Mouse (Mus musculus) Patski (cell line): Measurements from ENCODE around the gene Macrod2. TPM values are rescaled to one million over a fixed set of nuclear protein-coding genes. Genes with fewer than 3 reads are reported as not detected.

Source experiments
- ATAC-seq: fragments of 100-300 bp; one replicate; pipeline ENCODE4 v1.8.0; 2021
- CTCF ChIA-PET: fragments of 350-600 bp; sonication (Branson Sonifier 250); formaldehyde crosslinking; loops from one replicate; lab custom pipeline; 2022; ENCODE audit warnings: inconsistent platforms; lab: Charles Lee
- POLR2A ChIA-PET: fragments of 350-600 bp; sonication (Branson Sonifier 250); formaldehyde crosslinking; loops from one replicate; lab custom pipeline; 2022; ENCODE audit warnings: antibody characterized with exemption, inconsistent platforms; lab: Charles Lee
- DNase-seq: peaks from one replicate; pipeline ENCODE4 v3.0.0-alpha.2; 2011; ENCODE audit warnings: low read depth, low spot score
- H3K27me3 ChIP-seq: fragments of 371-371 bp; one replicate; pipeline ENCODE4 v1.5.1; 2021
- CTCF ChIP-seq: fragments of 100-300 bp; IDR thresholded peaks from one replicate; pipeline ENCODE4 v1.5.1; 2021
- in situ Hi-C: fragments of 300-500 bp; cut with MboI; formaldehyde crosslinking; loops from 3 replicates; pipeline ENCODE4 v1.11.1; 2018; ENCODE audit warnings: low pct_unique_long_range_greater_than_20kb, mixed read lengths
- polyA plus RNA-seq: library from polyadenylated mRNA; unstranded; gene quantifications from one replicate; pipeline ENCODE4 v1.2.3, GENCODE M21; 2021

Macrod2 gene
- polyA plus RNA-seq, 1 experiment from 2014 or later, result 5.1 TPM

DNA sequence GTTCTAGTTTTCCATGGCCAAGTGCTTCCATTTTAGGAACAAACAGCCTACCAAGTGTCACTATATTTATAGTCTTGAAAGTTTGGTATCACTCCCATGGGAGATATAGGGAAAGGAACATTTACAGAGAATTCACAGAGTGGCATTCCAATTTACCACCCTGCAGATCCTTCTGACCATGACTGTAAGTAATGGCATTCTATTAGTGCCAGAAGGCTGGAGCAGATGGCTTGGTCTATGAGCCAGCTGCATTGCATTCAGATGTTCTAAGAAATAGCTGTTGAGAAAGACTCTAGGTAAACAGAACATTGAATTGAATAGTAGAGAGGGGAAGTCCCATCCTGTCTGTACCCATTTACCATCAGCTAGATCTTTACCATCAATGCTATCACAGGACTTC, 1954.7 kb downstream of the Macrod2 start:
- CTCF ChIA-PET, result no interaction called here
- in situ Hi-C loops, result no loop called here
- no peaks in the 10 kb centered on the region for H3K27me3 ChIP-seq
- DNase-seq, result no peak
- POLR2A ChIA-PET, result no interaction called here
- no peak for TF ChIP-seq CTCF
- no peak for ATAC-seq

DNA sequence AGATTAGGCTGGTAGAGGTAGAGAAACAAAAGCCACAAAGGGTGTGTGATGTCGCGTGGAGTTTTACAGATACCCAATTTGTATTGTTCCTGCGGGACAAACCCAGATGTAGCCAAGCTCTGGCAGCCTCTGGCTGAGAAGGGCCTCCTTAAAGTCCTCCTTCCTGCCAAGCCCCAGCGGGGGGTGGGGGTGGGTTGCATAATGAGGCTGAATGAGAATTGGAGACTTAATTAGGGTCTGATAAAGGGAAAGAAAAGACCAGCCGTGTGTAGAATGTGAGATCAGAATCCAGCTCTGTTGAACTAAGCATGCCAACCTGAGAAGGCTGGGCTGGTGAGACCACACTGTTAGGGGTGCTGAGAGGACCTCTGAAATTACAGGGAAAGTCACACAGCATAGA, 1967.8 kb downstream of the Macrod2 start:
- ATAC-seq (no peak), DNase-seq (no peak)
- no peak for TF ChIP-seq CTCF
- ChIA-PET CTCF (interaction anchor here (0.9 to 1.5 kb wide), 2 partner anchors 17 to 18 kb away, joined by 3 read pairs; no protein-coding TSS in a partner anchor), POLR2A (interaction anchor here (0.7 kb wide), 1 partner anchor 12 kb away, joined by 4 read pairs; no protein-coding TSS in a partner anchor)
- in situ Hi-C loops, result no loop called here
- H3K27me3 ChIP-seq, result no peaks in the 10 kb centered on the region

GRCm38 (mm10) chr2:142373978-142374377, 1978.9 kb downstream of the Macrod2 start:
- no peak for DNase-seq
- in situ Hi-C loops, result no loop called here
- ChIA-PET CTCF (interaction anchor here (0.9 to 1.2 kb wide), 2 partner anchors 12 to 22 kb away, joined by 3 read pairs; no protein-coding TSS in a partner anchor), POLR2A (no interaction called here)
- ATAC-seq, result no peak
- peaks cover 4% of the 10 kb centered on the region for H3K27me3 ChIP-seq
- no peak for TF ChIP-seq CTCF

GRCm38 (mm10) chr2:142380563-142380962, 1985.5 kb downstream of the Macrod2 start:
- POLR2A ChIA-PET, result no interaction called here
- CTCF ChIA-PET, result interaction anchor here (1.1 to 3.1 kb wide), 3 partner anchors 8 to 18 kb away, joined by 3 to 8 read pairs (median 3); no protein-coding TSS in a partner anchor
- in situ Hi-C loops, result no loop called here
- ATAC-seq, result no peak
- H3K27me3 ChIP-seq, result peaks cover 8% of the 10 kb centered on the region
- no peak for DNase-seq
- TF ChIP-seq CTCF, result no peak

DNA sequence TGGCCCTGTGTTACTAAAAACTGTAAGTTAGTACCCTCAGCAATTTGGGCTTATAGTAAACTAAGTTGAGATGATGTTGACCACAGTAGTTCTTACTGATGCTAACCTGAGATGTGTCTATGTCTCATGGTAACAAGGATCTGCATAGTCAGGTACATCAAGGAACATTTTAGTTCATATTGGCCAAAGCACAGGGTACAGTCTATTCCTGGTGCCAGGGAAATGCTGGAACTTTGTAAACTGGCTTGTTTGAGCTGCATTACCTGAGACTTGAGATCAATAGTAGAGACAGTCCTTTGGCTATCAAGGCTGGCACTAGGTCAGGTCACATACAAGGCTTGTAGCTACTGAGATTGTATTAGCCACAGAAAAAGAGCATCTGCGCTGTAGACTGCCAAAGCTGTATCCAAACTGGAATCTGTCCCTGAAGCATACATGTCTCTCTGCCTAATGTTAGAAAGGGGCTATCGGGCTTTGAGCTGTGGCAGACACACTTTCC, 1986.0 kb downstream of the Macrod2 start:
- CTCF ChIA-PET, result interaction anchor here (1.1 to 3.1 kb wide), 3 partner anchors 9 to 18 kb away, joined by 3 to 8 read pairs (median 3); no protein-coding TSS in a partner anchor
- POLR2A ChIA-PET, result no interaction called here
- TF ChIP-seq CTCF, result no peak
- peaks cover 8% of the 10 kb centered on the region for H3K27me3 ChIP-seq
- in situ Hi-C loops, result no loop called here
- ATAC-seq (no peak), DNase-seq (no peak)

GRCm38 (mm10) chr2:142393546-142393945, 1998.4 kb downstream of the Macrod2 start:
- POLR2A ChIA-PET, result no interaction called here
- H3K27me3 ChIP-seq, result peaks cover 5% of the 10 kb centered on the region
- DNase-seq (no peak), ATAC-seq (no peak)
- in situ Hi-C loops, result no loop called here
- CTCF ChIA-PET, result interaction anchor here (0.6 kb wide), 1 partner anchor 45 kb away, joined by 3 read pairs; no protein-coding TSS in a partner anchor
- no peak for TF ChIP-seq CTCF

- POLR2A ChIA-PET, result no interaction called here
- CTCF ChIA-PET, result interaction anchor here (1.1 kb wide), 1 partner anchor 40 kb away, joined by 3 read pairs; no protein-coding TSS in a partner anchor
- no peak for DNase-seq
- in situ Hi-C loops, result no loop called here
- peaks cover 5% of the 10 kb centered on the region for H3K27me3 ChIP-seq
- ATAC-seq, result no peak
- no peak for TF ChIP-seq CTCF
These were observed 2004.4 kb downstream of the Macrod2 start for GRCm38 (mm10) chr2:142399490-142399889.

DNA sequence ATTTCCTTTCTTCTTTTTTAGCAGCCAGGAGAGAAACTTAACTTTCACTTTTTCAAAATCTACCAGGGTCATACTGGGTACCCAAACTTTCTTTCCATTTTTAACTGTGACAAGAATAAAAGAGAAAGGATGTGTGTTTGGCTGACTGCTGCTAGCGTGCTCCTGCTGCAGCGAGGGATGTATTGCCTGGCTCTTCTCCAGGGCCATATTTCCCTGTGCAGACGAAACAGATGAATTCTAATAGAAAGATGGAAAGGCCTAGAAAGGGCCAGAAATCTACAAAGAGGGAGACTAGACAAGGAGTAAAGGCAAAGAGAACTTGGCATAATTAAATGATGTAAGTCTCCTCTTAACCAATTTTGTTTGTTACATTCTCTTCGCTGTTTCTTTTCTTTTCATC, 2005.7 kb downstream of the Macrod2 start:
- H3K27me3 ChIP-seq, result no peaks in the 10 kb centered on the region
- ATAC-seq (no peak), DNase-seq (no peak)
- CTCF ChIA-PET, result interaction anchor here (1.1 kb wide), 1 partner anchor 19 kb away, joined by 3 read pairs; no protein-coding TSS in a partner anchor
- in situ Hi-C loops, result no loop called here
- POLR2A ChIA-PET, result no interaction called here
- TF ChIP-seq CTCF, result no peak

DNA sequence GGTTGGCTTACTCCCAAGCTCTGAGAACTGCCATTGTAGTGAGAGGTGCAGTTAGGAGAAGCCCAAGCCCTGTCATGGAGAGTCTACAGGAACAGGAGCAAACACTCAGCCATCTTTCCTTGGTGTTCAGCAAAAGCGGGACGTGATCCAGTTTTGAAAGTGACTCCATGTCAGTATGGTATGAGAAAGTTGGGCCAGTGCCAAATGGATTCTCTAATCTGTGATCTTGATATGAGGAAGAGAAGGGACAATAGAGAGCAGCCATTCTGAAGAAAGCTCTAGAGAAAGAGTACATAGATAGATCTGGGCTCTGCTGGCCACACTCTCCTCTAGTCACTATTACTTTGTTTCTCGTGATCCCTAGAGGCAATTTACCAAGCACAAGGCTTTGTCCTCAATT, 2006.2 kb downstream of the Macrod2 start:
- CTCF ChIA-PET, result interaction anchor here (1.1 kb wide), 1 partner anchor 18 kb away, joined by 3 read pairs; no protein-coding TSS in a partner anchor
- DNase-seq, result no peak
- in situ Hi-C loops, result no loop called here
- ATAC-seq, result no peak
- TF ChIP-seq CTCF, result no peak
- H3K27me3 ChIP-seq, result no peaks in the 10 kb centered on the region
- POLR2A ChIA-PET, result no interaction called here

- ChIA-PET POLR2A (no interaction called here), CTCF (no interaction called here)
- no peak for TF ChIP-seq CTCF
- in situ Hi-C loops, result no loop called here
- DNase-seq (no peak), ATAC-seq (no peak)
- H3K27me3 ChIP-seq, result no peaks in the 10 kb centered on the region
These were observed 2008.3 kb downstream of the Macrod2 start for GRCm38 (mm10) chr2:142403394-142403793.

GRCm38 (mm10) chr2:142404321-142404720, 2009.2 kb downstream of the Macrod2 start:
- no peak for TF ChIP-seq CTCF
- ChIA-PET POLR2A (no interaction called here), CTCF (no interaction called here)
- H3K27me3 ChIP-seq, result no peaks in the 10 kb centered on the region
- DNase-seq (no peak), ATAC-seq (no peak)
- in situ Hi-C loops, result no loop called here
